Mouse (Mus musculus) liver, postnatal 0 days (tissue): Measurements from ENCODE around the gene Icmt. TPM values are rescaled to one million over a fixed set of nuclear protein-coding genes. Genes with fewer than 3 reads are reported as not detected.

Experiments
- ATAC-seq: fragments of 200-750 bp; cut with Nextera tagmentation; 2 replicates; pipeline ENCODE4 v1.8.0; 2017; ENCODE audit warnings: mild to moderate bottlenecking, moderate library complexity
- DNase-seq: peaks from one replicate; pipeline ENCODE4 v3.0.0-alpha.2; 2016
- H3K27ac ChIP-seq: fragments of 300-500 bp; sonication (generic); 2 replicates; pipeline ENCODE4 v1.5.1; 2014; ENCODE audit warnings: antibody characterized with exemption, moderate library complexity, mild to moderate bottlenecking, low read depth
- H3K27me3 ChIP-seq: fragments of 300-500 bp; sonication (generic); 2 replicates; pipeline ENCODE4 v1.6.1; 2014; ENCODE audit warnings: low read length, control low read depth, mixed read lengths; ENCODE audit not compliant: insufficient read depth
- H3K36me3 ChIP-seq: fragments of 300-500 bp; sonication (generic); replicated peaks from 2 replicates; pipeline ENCODE4 v1.6.1; 2014; ENCODE audit warnings: mild to moderate bottlenecking, control low read depth, low read length, moderate library complexity, mixed read lengths; ENCODE audit not compliant: insufficient read depth
- H3K4me1 ChIP-seq: fragments of 300-500 bp; sonication (generic); 2 replicates; pipeline ENCODE4 v1.6.1; 2014; ENCODE audit warnings: antibody characterized with exemption, mild to moderate bottlenecking, control low read depth; ENCODE audit not compliant: insufficient read depth
- H3K4me2 ChIP-seq: fragments of 300-500 bp; sonication (generic); 2 replicates; pipeline ENCODE4 v1.6.1; 2014; ENCODE audit warnings: low read depth, mild to moderate bottlenecking, low read length, moderate library complexity, mixed read lengths
- H3K4me3 ChIP-seq: fragments of 300-500 bp; sonication (generic); 2 replicates; pipeline ENCODE4 v1.5.1; 2014; ENCODE audit warnings: low read depth, low read length
- H3K9ac ChIP-seq: fragments of 300-500 bp; sonication (generic); replicated peaks from 2 replicates; pipeline ENCODE4 v1.6.1; 2014; ENCODE audit warnings: mild to moderate bottlenecking, moderate library complexity
- H3K9me3 ChIP-seq: fragments of 300-500 bp; sonication (generic); 2 replicates; pipeline ENCODE4 v1.6.1; 2016; ENCODE audit warnings: mild to moderate bottlenecking, control low read depth, low read length, mixed read lengths
- CTCF ChIP-seq: sonication (generic); IDR thresholded peaks from 2 replicates; pipeline ENCODE4 v1.5.1; 2016; ENCODE audit warnings: antibody characterized with exemption, low read depth
- EP300 ChIP-seq: IDR thresholded peaks from 2 replicates; pipeline ENCODE4 v1.6.1; 2016; ENCODE audit warnings: antibody characterized with exemption, low read depth, mild to moderate bottlenecking
- WGBS: fragments of 180-500 bp; shearing (Covaris S2); extraction: QIAGEN DNeasy Blood & Tissue Kit; methylation state at CpG from one replicate; pipeline ENCODE4 v1.1.7; 2014; ENCODE audit not compliant: insufficient replicate concordance; 5-methylcytosine and 5-hydroxymethylcytosine counted together
- polyA plus RNA-seq: library from polyadenylated mRNA; unstranded; fragments of >200 nt; fragmentation: Nextera tagmentation; extraction: Ambion mirVana; gene quantifications from 2 replicates; pipeline ENCODE4 v1.2.1, GENCODE M21; 2015

Icmt gene
- 5.9 and 6.9 TPM in 2 replicates for polyA plus RNA-seq

DNA sequence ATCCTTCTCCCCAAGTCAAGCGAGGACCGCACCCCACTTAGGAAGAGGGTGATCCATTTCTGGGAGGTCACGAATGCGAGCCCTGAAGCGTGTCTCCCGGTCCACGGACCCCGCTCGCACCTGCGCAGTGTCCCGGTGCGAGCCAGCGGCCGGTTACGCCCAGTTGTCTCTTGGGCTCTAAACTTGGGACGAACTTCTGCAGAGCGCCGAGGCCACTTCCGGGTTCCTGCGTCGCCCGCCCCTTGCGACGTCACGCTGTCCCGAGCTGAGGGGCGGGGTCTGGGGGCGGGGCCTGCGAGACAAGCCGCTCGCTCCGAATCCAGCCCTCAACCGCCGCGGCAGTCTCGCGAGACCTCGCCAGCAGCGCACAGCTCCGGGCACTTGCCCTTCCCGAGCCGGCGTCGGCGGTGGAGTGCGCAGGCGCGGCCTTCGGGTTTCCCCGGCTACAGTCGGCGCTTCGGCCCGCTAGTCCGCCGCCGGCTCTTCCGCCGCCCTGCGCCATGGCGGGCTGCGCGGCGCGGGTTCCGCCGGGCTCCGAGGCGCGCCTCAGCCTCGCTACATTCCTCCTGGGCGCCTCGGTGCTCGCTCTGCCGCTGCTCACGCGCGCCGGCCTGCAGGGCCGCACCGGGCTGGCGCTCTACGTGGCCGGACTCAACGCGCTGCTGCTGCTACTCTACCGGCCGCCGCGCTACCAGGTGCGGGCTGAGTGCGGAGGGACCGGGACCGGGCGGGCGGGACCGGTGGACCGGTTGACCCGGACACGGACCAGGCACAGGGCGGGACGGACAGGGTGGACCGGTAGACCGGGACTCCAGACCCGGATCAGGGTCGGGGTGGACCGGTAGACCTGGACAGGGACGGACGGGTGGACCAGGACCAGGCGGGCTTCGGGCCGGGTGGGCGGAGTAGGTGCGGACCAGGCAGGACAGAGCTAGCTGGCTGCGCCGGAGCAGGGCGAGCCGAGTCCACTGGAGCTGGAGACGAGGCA is at the start of gene Icmt:
TSS of gene Icmt (plus strand) at position 354 of the 988 bp plus-strand sequence.
- TF ChIP-seq EP300 (no peak; the same call in 1 of the 2 replicates), CTCF (no peak)
- whole genome bisulfite sequencing: 2% methylated on average over 102 of the region's 119 CpGs

DNA sequence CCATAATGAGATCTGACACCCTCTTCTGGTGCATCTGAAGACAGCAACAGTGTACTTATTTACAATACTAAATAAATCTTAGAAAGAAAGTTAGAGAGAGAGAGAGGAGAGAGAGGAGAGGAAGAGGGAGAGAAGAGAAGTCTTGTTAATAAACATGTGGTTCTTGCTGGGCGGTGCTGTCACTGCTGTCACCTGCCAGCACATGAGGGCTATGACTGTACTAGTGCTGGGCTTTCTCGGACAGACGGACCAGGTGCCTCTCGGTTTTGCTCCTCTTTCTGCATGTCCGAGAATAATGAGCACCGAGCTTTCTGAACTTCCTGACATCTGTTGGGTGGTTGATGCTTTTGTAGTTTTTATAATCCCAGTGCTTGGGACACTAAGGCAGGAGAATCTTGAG is 46.4 kb upstream of the Icmt start:
- 79% methylated on average over 6 of the region's 6 CpGs for WGBS
- H3K4me2 ChIP-seq: no peak overlapping the region
- no peak overlapping the region for H3K4me3 ChIP-seq
- H3K27me3 ChIP-seq: no peaks in the 10 kb centered on the region
- ATAC-seq: no peak
- no peaks in the 10 kb centered on the region for H3K36me3 ChIP-seq
- H3K9ac ChIP-seq: no peak overlapping the region
- no peaks in the 10 kb centered on the region for H3K4me1 ChIP-seq
- no peaks in the 10 kb centered on the region for H3K9me3 ChIP-seq
- no peak for DNase-seq
- no peak for TF ChIP-seq EP300
- no peak for TF ChIP-seq CTCF
- no peak overlapping the region for H3K27ac ChIP-seq

More for the DNA sequence above, at the start of gene Icmt:
- peak within 1 kb of the TSS; percentile 97 for H3K4me2 ChIP-seq
- ATAC-seq (peak; percentile 95), DNase-seq (peak; percentile 100)
- peaks cover 19% of the 10 kb centered on the region; the same call in 1 of the 2 replicates for H3K36me3 ChIP-seq
- H3K27me3 ChIP-seq: peaks cover 13% of the 10 kb centered on the region
- peak within 1 kb of the TSS; percentile 97 for H3K4me3 ChIP-seq
- peak within 1 kb of the TSS; percentile 97 for H3K9ac ChIP-seq
- peak within 1 kb of the TSS; percentile 88 for H3K27ac ChIP-seq
- peaks cover 22% of the 10 kb centered on the region for H3K4me1 ChIP-seq
- H3K9me3 ChIP-seq: no peaks in the 10 kb centered on the region

DNA sequence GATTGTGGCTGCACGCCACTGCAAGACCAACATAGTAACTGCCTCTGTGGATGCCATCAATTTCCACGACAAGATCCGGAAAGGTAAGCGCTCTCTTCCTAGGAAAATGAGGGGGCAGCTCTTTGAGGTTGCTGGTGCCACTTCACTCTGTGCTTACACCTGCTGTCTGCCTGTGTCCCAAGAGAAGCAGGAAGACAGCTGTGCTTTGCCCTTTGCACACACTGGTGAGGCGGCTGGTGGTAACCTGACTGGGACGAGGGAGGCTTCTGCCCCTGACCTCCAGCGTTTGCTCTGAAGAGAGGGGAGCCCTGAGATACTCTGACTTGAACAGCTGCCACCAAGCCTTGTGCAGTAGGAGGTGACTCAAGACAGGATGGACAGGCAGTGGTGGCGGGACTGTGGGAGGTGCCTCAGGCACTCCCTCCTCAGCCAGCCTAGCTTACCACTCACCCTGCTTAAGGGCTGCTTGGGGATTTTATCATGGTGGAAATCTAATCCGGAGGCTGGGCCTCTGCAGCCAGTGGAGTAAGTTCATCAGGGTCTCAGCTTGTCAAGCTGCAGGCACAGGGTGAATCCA is 43.8 kb upstream of the Icmt start:
- Histone ChIP-seq H3K4me2 (no peak overlapping the region), H3K4me3 (no peak overlapping the region), H3K27me3 (no peaks in the 10 kb centered on the region), H3K36me3 (no peaks in the 10 kb centered on the region), H3K9me3 (no peaks in the 10 kb centered on the region), H3K4me1 (peaks cover 4% of the 10 kb centered on the region; the same call in 1 of the 2 replicates), H3K9ac (no peak overlapping the region), H3K27ac (no peak overlapping the region)
- no peak for ATAC-seq
- WGBS: 68% methylated on average over 9 of the region's 9 CpGs
- TF ChIP-seq CTCF (no peak), EP300 (no peak)
- DNase-seq: no peak

DNA sequence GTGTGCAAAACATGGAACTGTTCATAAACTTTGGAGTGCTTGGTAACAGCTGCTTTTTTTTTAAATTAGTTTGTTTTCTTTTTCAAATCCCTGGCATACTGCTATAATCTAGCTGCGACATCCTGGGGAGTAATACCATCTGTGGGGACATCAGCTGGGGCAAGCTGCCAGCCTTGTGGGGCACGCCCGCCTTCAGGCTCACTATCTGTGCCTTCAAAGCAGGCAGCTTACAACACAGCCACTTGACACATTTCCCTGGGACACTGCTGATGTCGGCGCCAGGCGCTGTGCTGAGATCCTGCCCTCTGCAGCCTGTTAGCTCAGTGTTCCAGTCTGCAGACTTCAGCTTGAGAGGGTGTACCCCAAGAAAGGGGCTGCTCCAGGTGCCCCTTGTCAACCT is 40.0 kb upstream of the Icmt start:
- Histone ChIP-seq H3K4me3 (no peak overlapping the region), H3K4me1 (peaks cover 4% of the 10 kb centered on the region; the same call in 1 of the 2 replicates), H3K9me3 (no peaks in the 10 kb centered on the region), H3K36me3 (0 out of 2 replicates have a peak, but pooled peaks cover 4% of the 10 kb centered on the region), H3K4me2 (0 out of 2 replicates have a peak overlapping the region, but pooled peaks have one; percentile 29), H3K27ac (peak overlapping the region; percentile 59; the same call in 1 of the 2 replicates), H3K9ac (no peak overlapping the region), H3K27me3 (no peaks in the 10 kb centered on the region)
- no peak for TF ChIP-seq CTCF
- TF ChIP-seq EP300: peak; percentile 90
- 41% methylated on average over 6 of the region's 6 CpGs for WGBS
- ATAC-seq (peak; percentile 95), DNase-seq (peak; percentile 70)

DNA sequence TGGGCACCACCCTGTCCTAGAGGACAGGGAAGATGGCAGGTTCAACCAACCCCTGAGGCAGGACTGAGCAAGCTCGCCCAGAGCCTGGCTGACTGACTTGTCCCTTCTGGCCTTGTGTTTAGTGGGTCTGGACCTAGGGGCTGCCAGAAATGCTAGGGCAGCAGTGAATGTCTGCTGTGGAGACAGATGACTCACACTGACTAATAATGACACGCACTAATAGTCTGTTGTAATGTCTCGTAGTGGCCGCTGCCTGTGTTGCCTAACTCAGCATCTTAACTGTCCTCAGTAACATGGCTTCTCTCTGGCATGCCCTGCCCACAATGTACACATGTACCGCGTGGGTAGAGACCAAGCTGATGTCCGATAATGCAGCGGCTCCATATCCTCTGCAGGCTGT is 36.6 kb upstream of the Icmt start:
- WGBS: 79% methylated on average over 8 of the region's 8 CpGs
- H3K4me1 ChIP-seq: peaks cover 14% of the 10 kb centered on the region; the same call in 1 of the 2 replicates
- DNase-seq: no peak

DNA sequence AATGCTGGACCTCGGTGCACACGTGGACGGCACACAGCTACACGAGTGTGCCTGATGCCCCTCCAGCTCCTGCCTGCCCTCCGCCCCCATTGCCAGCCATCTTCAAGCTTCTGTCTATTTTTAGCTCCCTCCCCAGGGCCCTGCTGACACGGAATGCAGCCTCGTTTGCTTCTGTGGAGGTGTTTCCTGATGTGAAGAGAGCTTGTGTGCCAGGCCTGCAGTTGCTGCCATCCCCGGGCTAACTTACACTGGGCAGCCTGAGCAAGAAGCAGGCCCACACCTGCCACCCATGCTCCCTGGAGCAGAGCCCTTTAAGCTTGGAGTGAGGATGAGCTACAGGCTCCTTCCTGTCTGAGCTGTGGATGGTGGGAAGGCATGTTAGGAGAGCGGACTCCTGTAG is 34.8 kb upstream of the Icmt start:
- DNase-seq (no peak), ATAC-seq (no peak)
- Histone ChIP-seq H3K9ac (no peak overlapping the region), H3K4me3 (no peak overlapping the region), H3K27me3 (no peaks in the 10 kb centered on the region), H3K27ac (no peak overlapping the region), H3K4me1 (peaks cover 14% of the 10 kb centered on the region; the same call in 1 of the 2 replicates), H3K9me3 (no peaks in the 10 kb centered on the region), H3K36me3 (0 out of 2 replicates have a peak, but pooled peaks cover 4% of the 10 kb centered on the region), H3K4me2 (no peak overlapping the region)
- 66% methylated on average over 9 of the region's 9 CpGs for WGBS
- TF ChIP-seq CTCF: no peak
- TF ChIP-seq EP300: no peak

More for the DNA sequence above, 36.6 kb upstream of the Icmt start:
- H3K27ac ChIP-seq: no peak overlapping the region
- H3K9ac ChIP-seq: no peak overlapping the region
- no peak overlapping the region for H3K4me3 ChIP-seq
- H3K9me3 ChIP-seq: no peaks in the 10 kb centered on the region
- TF ChIP-seq EP300: no peak
- no peak for TF ChIP-seq CTCF
- no peak overlapping the region for H3K4me2 ChIP-seq
- no peak for ATAC-seq
- H3K36me3 ChIP-seq: 0 out of 2 replicates have a peak, but pooled peaks cover 4% of the 10 kb centered on the region
- no peaks in the 10 kb centered on the region for H3K27me3 ChIP-seq
